Mouse (Mus musculus): ENCODE measurements around the gene Olfr1255. TPM values are rescaled to one million over a fixed set of nuclear protein-coding genes. Genes with fewer than 3 reads are reported as not detected.

The Olfr1255 gene
- not detected in 2 replicates for polyA plus RNA-seq (2015; fragmentation: Nextera tagmentation; extraction: Ambion mirVana)

GRCm38 (mm10) chr2:89811751-89812150, at the start of gene Olfr1255:
Gene Olfr1255, plus strand, starts transcription at chr2:89812051.
- H3K4me2 ChIP-seq: no peak within 1 kb of the TSS
- H3K27ac ChIP-seq (replicated peaks): no peak within 1 kb of the TSS
- ATAC-seq (ENCODE audit: low read depth): no peak
- H3K9ac ChIP-seq: no peak within 1 kb of the TSS
- no peaks in the 10 kb centered on the region for H3K36me3 ChIP-seq
- H3K4me3 ChIP-seq: no peak within 1 kb of the TSS
- H3K4me1 ChIP-seq (replicated peaks): no peaks in the 10 kb centered on the region
- H3K27me3 ChIP-seq: no peaks in the 10 kb centered on the region
- WGBS: 87% methylated on average over 3 of the region's 3 CpGs
- no peaks in the 10 kb centered on the region for H3K9me3 ChIP-seq

- Histone ChIP-seq H3K9ac (no peak within 1 kb of the TSS), H3K36me3 (no peaks in the 10 kb centered on the region), H3K27me3 (no peaks in the 10 kb centered on the region), H3K4me1 (replicated peaks) (no peaks in the 10 kb centered on the region), H3K27ac (replicated peaks) (no peak within 1 kb of the TSS), H3K4me3 (no peak within 1 kb of the TSS), H3K9me3 (no peaks in the 10 kb centered on the region), H3K4me2 (no peak within 1 kb of the TSS)
- no peak for ATAC-seq (ENCODE audit: low read depth)
These were observed 18.3 kb upstream of the Olfr1255 start, which contains the start of gene Olfr1254 for GRCm38 (mm10) chr2:89793519-89793918. Gene Olfr1254, minus strand, starts transcription at chr2:89793619.

GRCm38 (mm10) chr2:89799583-89799982, 12.3 kb upstream of the Olfr1255 start:
- no peaks in the 10 kb centered on the region for H3K36me3 ChIP-seq
- H3K27ac ChIP-seq (replicated peaks): no peak overlapping the region
- H3K9ac ChIP-seq: no peak overlapping the region
- H3K4me1 ChIP-seq (replicated peaks): no peaks in the 10 kb centered on the region
- H3K9me3 ChIP-seq: no peaks in the 10 kb centered on the region
- H3K4me3 ChIP-seq: no peak overlapping the region
- no peak for ATAC-seq (ENCODE audit: low read depth)
- no peak overlapping the region for H3K4me2 ChIP-seq
- no peaks in the 10 kb centered on the region for H3K27me3 ChIP-seq
- WGBS: 94% methylated on average over 3 of the region's 3 CpGs

- 85% methylated on average over 2 of the region's 2 CpGs for WGBS
- no peaks in the 10 kb centered on the region for H3K27me3 ChIP-seq
- H3K9me3 ChIP-seq: no peaks in the 10 kb centered on the region
- H3K4me2 ChIP-seq: no peak overlapping the region
- no peak for ATAC-seq (ENCODE audit: low read depth)
- no peaks in the 10 kb centered on the region for H3K36me3 ChIP-seq
- H3K4me3 ChIP-seq: no peak overlapping the region
- H3K9ac ChIP-seq: no peak overlapping the region
- no peaks in the 10 kb centered on the region for H3K4me1 ChIP-seq (replicated peaks)
- no peak overlapping the region for H3K27ac ChIP-seq (replicated peaks)
These were observed 1.1 kb upstream of the Olfr1255 start for GRCm38 (mm10) chr2:89810751-89811150.

GRCm38 (mm10) chr2:89820216-89820615, 8.4 kb downstream of the Olfr1255 start:
- ATAC-seq (ENCODE audit: low read depth): no peak
- 88% methylated on average over 1 of the region's 1 CpGs for WGBS
- Histone ChIP-seq H3K27me3 (no peaks in the 10 kb centered on the region), H3K36me3 (no peaks in the 10 kb centered on the region), H3K4me1 (replicated peaks) (no peaks in the 10 kb centered on the region), H3K9me3 (no peaks in the 10 kb centered on the region), H3K4me3 (no peak overlapping the region), H3K27ac (replicated peaks) (no peak overlapping the region), H3K9ac (no peak overlapping the region), H3K4me2 (no peak overlapping the region)

- Histone ChIP-seq H3K27ac (replicated peaks) (no peak within 1 kb of the TSS), H3K4me2 (no peak within 1 kb of the TSS), H3K9ac (no peak within 1 kb of the TSS), H3K9me3 (no peaks in the 10 kb centered on the region), H3K4me3 (no peak within 1 kb of the TSS), H3K27me3 (no peaks in the 10 kb centered on the region), H3K36me3 (no peaks in the 10 kb centered on the region), H3K4me1 (replicated peaks) (no peaks in the 10 kb centered on the region)
- no peak for ATAC-seq (ENCODE audit: low read depth)
- 49% methylated on average over 2 of the region's 2 CpGs for WGBS
These were observed 29.6 kb downstream of the Olfr1255 start, which contains the start of gene Olfr1256 for GRCm38 (mm10) chr2:89841455-89841854. Gene Olfr1256, minus strand, starts transcription at chr2:89841555.

GRCm38 (mm10) chr2:89848105-89848504, 36.3 kb downstream of the Olfr1255 start, which contains the start of gene Olfr48:
Gene Olfr48, minus strand, starts transcription at chr2:89848205.
- H3K4me3 ChIP-seq: no peak within 1 kb of the TSS
- WGBS: 88% methylated on average over 5 of the region's 5 CpGs
- ATAC-seq (ENCODE audit: low read depth): no peak
- no peak within 1 kb of the TSS for H3K27ac ChIP-seq (replicated peaks)
- no peaks in the 10 kb centered on the region for H3K27me3 ChIP-seq
- H3K36me3 ChIP-seq: no peaks in the 10 kb centered on the region
- H3K9me3 ChIP-seq: no peaks in the 10 kb centered on the region
- H3K9ac ChIP-seq: no peak within 1 kb of the TSS
- no peaks in the 10 kb centered on the region for H3K4me1 ChIP-seq (replicated peaks)
- no peak within 1 kb of the TSS for H3K4me2 ChIP-seq

GRCm38 (mm10) chr2:89849230-89849629, 37.4 kb downstream of the Olfr1255 start:
- Histone ChIP-seq H3K4me1 (replicated peaks) (no peaks in the 10 kb centered on the region), H3K27me3 (no peaks in the 10 kb centered on the region), H3K4me3 (no peak overlapping the region), H3K9ac (no peak overlapping the region), H3K36me3 (no peaks in the 10 kb centered on the region), H3K9me3 (no peaks in the 10 kb centered on the region), H3K4me2 (no peak overlapping the region), H3K27ac (replicated peaks) (no peak overlapping the region)
- WGBS: 97% methylated on average over 1 of the region's 1 CpGs
- no peak for ATAC-seq (ENCODE audit: low read depth)

Other genes with a start within 250 kb of the Olfr1255 start
- not detected in 2 replicates for gene Olfr1245, start 233.6 kb upstream of the Olfr1255 start, polyA plus RNA-seq (2015; fragmentation: Nextera tagmentation; extraction: Ambion mirVana)
- not detected in 2 replicates for gene Olfr1246, start 218.9 kb upstream of the Olfr1255 start, polyA plus RNA-seq (2015; fragmentation: Nextera tagmentation; extraction: Ambion mirVana)
- not detected in 2 replicates for gene Olfr1247, start 197.9 kb upstream of the Olfr1255 start, polyA plus RNA-seq (2015; fragmentation: Nextera tagmentation; extraction: Ambion mirVana)
- not detected in 2 replicates for gene Olfr1248, start 193.8 kb upstream of the Olfr1255 start, polyA plus RNA-seq (2015; fragmentation: Nextera tagmentation; extraction: Ambion mirVana)
- not detected in 2 replicates for gene Olfr1249, start 177.1 kb upstream of the Olfr1255 start, polyA plus RNA-seq (2015; fragmentation: Nextera tagmentation; extraction: Ambion mirVana)
- not detected in 2 replicates for gene Olfr1250, start 150.6 kb upstream of the Olfr1255 start, polyA plus RNA-seq (2015; fragmentation: Nextera tagmentation; extraction: Ambion mirVana)
- not detected in 2 replicates for gene Olfr1251, start 140.1 kb upstream of the Olfr1255 start, polyA plus RNA-seq (2015; fragmentation: Nextera tagmentation; extraction: Ambion mirVana)
- gene Olfr1252, start 87.0 kb upstream of the Olfr1255 start, polyA plus RNA-seq (2015; fragmentation: Nextera tagmentation; extraction: Ambion mirVana): not detected in 2 replicates
- not detected in 2 replicates for gene Olfr1253, start 55.0 kb upstream of the Olfr1255 start, polyA plus RNA-seq (2015; fragmentation: Nextera tagmentation; extraction: Ambion mirVana)
- not detected in 2 replicates for gene Olfr1254, start 18.4 kb upstream of the Olfr1255 start, polyA plus RNA-seq (2015; fragmentation: Nextera tagmentation; extraction: Ambion mirVana)
- gene Olfr1256, start 29.5 kb downstream of the Olfr1255 start, polyA plus RNA-seq (2015; fragmentation: Nextera tagmentation; extraction: Ambion mirVana): not detected in 2 replicates
- not detected in 2 replicates for gene Olfr48, start 36.2 kb downstream of the Olfr1255 start, polyA plus RNA-seq (2015; fragmentation: Nextera tagmentation; extraction: Ambion mirVana)
- gene Olfr1257, start 66.4 kb downstream of the Olfr1255 start, polyA plus RNA-seq (2015; fragmentation: Nextera tagmentation; extraction: Ambion mirVana): not detected in 2 replicates
- not detected in 2 replicates for gene Olfr1258, start 115.3 kb downstream of the Olfr1255 start, polyA plus RNA-seq (2015; fragmentation: Nextera tagmentation; extraction: Ambion mirVana)
- gene Olfr1259, start 136.6 kb downstream of the Olfr1255 start, polyA plus RNA-seq (2015; fragmentation: Nextera tagmentation; extraction: Ambion mirVana): not detected in 2 replicates
- not detected in 2 replicates for gene Olfr1260, start 162.3 kb downstream of the Olfr1255 start, polyA plus RNA-seq (2015; fragmentation: Nextera tagmentation; extraction: Ambion mirVana)
- gene Olfr1261, start 179.2 kb downstream of the Olfr1255 start, polyA plus RNA-seq (2015; fragmentation: Nextera tagmentation; extraction: Ambion mirVana): not detected in 2 replicates
- not detected in 2 replicates for gene Olfr1262, start 188.1 kb downstream of the Olfr1255 start, polyA plus RNA-seq (2015; fragmentation: Nextera tagmentation; extraction: Ambion mirVana)
- not detected in 2 replicates for gene Olfr1263, start 200.1 kb downstream of the Olfr1255 start, polyA plus RNA-seq (2015; fragmentation: Nextera tagmentation; extraction: Ambion mirVana)
- not detected in 2 replicates for gene Olfr1264, start 213.5 kb downstream of the Olfr1255 start, polyA plus RNA-seq (2015; fragmentation: Nextera tagmentation; extraction: Ambion mirVana)
- gene Olfr1265, start 223.3 kb downstream of the Olfr1255 start, polyA plus RNA-seq (2015; fragmentation: Nextera tagmentation; extraction: Ambion mirVana): not detected in 2 replicates

Data from neural tube, embryonic 13.5 days (tissue).